Mouse (Mus musculus) liver, embryonic 14.5 days (tissue): ENCODE measurements around the gene Slc12a9.

Experiments
- CTCF ChIP-seq: IDR thresholded peaks from 2 replicates; pipeline ENCODE4 v1.5.1; 2016; ENCODE audit warnings: antibody characterized with exemption, low read depth, control low read depth
- EP300 ChIP-seq: IDR thresholded peaks from 2 replicates; pipeline ENCODE4 v1.6.1; 2016; ENCODE audit warnings: antibody characterized with exemption, low read depth

GRCm38 (mm10) chr5:137303609-137304008, 29.8 kb downstream of the Slc12a9 start:
- no peak for TF ChIP-seq CTCF
- no peak for TF ChIP-seq EP300
